Mouse (Mus musculus): Measurements from ENCODE around the gene Olfr1359. TPM values are rescaled to one million over a fixed set of nuclear protein-coding genes. Genes with fewer than 3 reads are reported as not detected.
"Not testable (repeated sequence)": the region's sequence is repeated elsewhere in the genome, so short reads cannot be mapped to it uniquely, and the experiment has no call there.

Olfr1359 gene
- polyA plus RNA-seq, 1 experiment from 2014 or later, result not detected

GRCm38 (mm10) chr13:21753051-21753523 is 55.2 kb downstream of the Olfr1359 start:
- Histone ChIP-seq H3K9me3 (no peaks in the 10 kb centered on the region), H3K9ac (replicated peaks) (peak overlapping the region; percentile 68), H3K27ac (peak overlapping the region; percentile 95), H3K4me1 (replicated peaks) (peaks cover 27% of the 10 kb centered on the region), H3K36me3 (no peaks in the 10 kb centered on the region), H3K4me3 (replicated peaks) (peak overlapping the region; percentile 47), H3K4me2 (peak overlapping the region; percentile 73), H3K27me3 (no peaks in the 10 kb centered on the region)
- 2% methylated on average over 10 of the region's 10 CpGs for WGBS
- no peak for ATAC-seq (ENCODE audit: insufficient number of reproducible peaks, insufficient read depth, low FRiP score, low TSS enrichment, low read depth)

- H3K27me3 ChIP-seq, H3K9me3 ChIP-seq, H3K36me3 ChIP-seq: not testable (repeated sequence)
- peak within 1 kb of the TSS; percentile 73 for H3K4me2 ChIP-seq
- H3K4me1 ChIP-seq (replicated peaks), result peaks cover 24% of the 10 kb centered on the region
- peak within 1 kb of the TSS; percentile 68 for H3K9ac ChIP-seq (replicated peaks)
- peak; percentile 95 for ATAC-seq (ENCODE audit: insufficient number of reproducible peaks, insufficient read depth, low FRiP score, low TSS enrichment, low read depth)
- peak within 1 kb of the TSS; percentile 47 for H3K4me3 ChIP-seq (replicated peaks)
- peak within 1 kb of the TSS; percentile 95 for H3K27ac ChIP-seq
- WGBS, result under 1% methylated on average over 44 of the region's 50 CpGs
Observed at GRCm38 (mm10) chr13:21753524-21754285, 55.8 kb downstream of the Olfr1359 start, which contains the start of the genes Hist1h2ak and Hist1h2bn. Gene Hist1h2ak (minus strand): TSS chr13:21753827. Gene Hist1h2bn (plus strand): TSS chr13:21754123.

GRCm38 (mm10) chr13:21754294-21755001 is 56.5 kb downstream of the Olfr1359 start:
- not testable (repeated sequence) for H3K36me3 ChIP-seq; ATAC-seq (ENCODE audit: insufficient number of reproducible peaks, insufficient read depth, low FRiP score, low TSS enrichment, low read depth); H3K9me3 ChIP-seq; H3K27me3 ChIP-seq
- H3K27ac ChIP-seq, result peak overlapping the region; percentile 95
- peaks cover 18% of the 10 kb centered on the region for H3K4me1 ChIP-seq (replicated peaks)
- H3K9ac ChIP-seq (replicated peaks), result peak overlapping the region; percentile 66
- 2% methylated on average over 16 of the region's 26 CpGs for WGBS
- H3K4me2 ChIP-seq, result peak overlapping the region; percentile 73
- H3K4me3 ChIP-seq (replicated peaks), result peak overlapping the region; percentile 47

- H3K36me3 ChIP-seq, result no peaks in the 10 kb centered on the region
- H3K4me2 ChIP-seq, result peak overlapping the region; percentile 73; the same call in 1 of the 2 replicates
- no peak overlapping the region for H3K9ac ChIP-seq (replicated peaks)
- no peak overlapping the region for H3K4me3 ChIP-seq (replicated peaks)
- H3K9me3 ChIP-seq, result no peaks in the 10 kb centered on the region
- peaks cover 15% of the 10 kb centered on the region for H3K4me1 ChIP-seq (replicated peaks)
- no peak for ATAC-seq (ENCODE audit: insufficient number of reproducible peaks, insufficient read depth, low FRiP score, low TSS enrichment, low read depth)
- WGBS, result 72% methylated on average over 1 of the region's 1 CpGs
- no peaks in the 10 kb centered on the region for H3K27me3 ChIP-seq
- H3K27ac ChIP-seq, result no peak overlapping the region
Observed at GRCm38 (mm10) chr13:21755707-21756106, 57.8 kb downstream of the Olfr1359 start.

Small RNA genes within 50 kb of the gene (microRNA-seq; reads per million reads assigned to microRNA genes)
- gene Gm44357, result not detected
- not detected for gene Gm44367
- not detected for gene Gm44454

Other genes starting within 250 kb of the Olfr1359 start
- gene Zscan26, start 244.4 kb upstream of the Olfr1359 start, polyA plus RNA-seq (2016; fragmentation: Nextera tagmentation; extraction: Ambion mirVana), result 31.8 and 36.0 TPM in 2 replicates
- gene Nkapl, start 229.6 kb upstream of the Olfr1359 start, polyA plus RNA-seq (2016; fragmentation: Nextera tagmentation; extraction: Ambion mirVana), result 2.1 TPM in 2 replicates
- 3.6 and 4.1 TPM in 2 replicates for gene Zkscan4, start 219.2 kb upstream of the Olfr1359 start, polyA plus RNA-seq (2016; fragmentation: Nextera tagmentation; extraction: Ambion mirVana)
- gene Gm10065, start 218.7 kb upstream of the Olfr1359 start, polyA plus RNA-seq (2016; fragmentation: Nextera tagmentation; extraction: Ambion mirVana), result not detected in 2 replicates
- gene AK157302, start 202.9 kb upstream of the Olfr1359 start, polyA plus RNA-seq (2016; fragmentation: Nextera tagmentation; extraction: Ambion mirVana), result 0.42 and 0.48 TPM in 2 replicates
- 4.7 and 4.8 TPM in 2 replicates for gene Gm11273, start 196.7 kb upstream of the Olfr1359 start, polyA plus RNA-seq (2016; fragmentation: Nextera tagmentation; extraction: Ambion mirVana)
- 8.4 and 8.7 TPM in 2 replicates for gene Zkscan8, start 167.0 kb upstream of the Olfr1359 start, polyA plus RNA-seq (2016; fragmentation: Nextera tagmentation; extraction: Ambion mirVana)
- 0.12 and 0.18 TPM in 2 replicates for gene Olfr1366, start 155.3 kb upstream of the Olfr1359 start, polyA plus RNA-seq (2016; fragmentation: Nextera tagmentation; extraction: Ambion mirVana)
- gene Olfr1535, start 138.2 kb upstream of the Olfr1359 start, polyA plus RNA-seq (2016; fragmentation: Nextera tagmentation; extraction: Ambion mirVana), result 0.05 TPM in 1 of 2 replicates, not detected in the other
- not detected in 2 replicates for gene Olfr1364, start 116.4 kb upstream of the Olfr1359 start, polyA plus RNA-seq (2016; fragmentation: Nextera tagmentation; extraction: Ambion mirVana)
- gene Olfr1362, start 84.1 kb upstream of the Olfr1359 start, polyA plus RNA-seq (2016; fragmentation: Nextera tagmentation; extraction: Ambion mirVana), result not detected in 2 replicates
- gene Olfr11, start 55.6 kb upstream of the Olfr1359 start, polyA plus RNA-seq (2016; fragmentation: Nextera tagmentation; extraction: Ambion mirVana), result not detected in 2 replicates
- gene Olfr1361, start 34.7 kb upstream of the Olfr1359 start, polyA plus RNA-seq (2016; fragmentation: Nextera tagmentation; extraction: Ambion mirVana), result not detected in 2 replicates
- not detected in 2 replicates for gene Olfr1360, start 20.7 kb upstream of the Olfr1359 start, polyA plus RNA-seq (2016; fragmentation: Nextera tagmentation; extraction: Ambion mirVana)
- gene Hist1h2bl, start 18.0 kb downstream of the Olfr1359 start, polyA plus RNA-seq (2016; fragmentation: Nextera tagmentation; extraction: Ambion mirVana), result 4.6 and 6.2 TPM in 2 replicates
- 55.1 and 62.4 TPM in 2 replicates for gene Hist1h2ai, start 18.3 kb downstream of the Olfr1359 start, polyA plus RNA-seq (2016; fragmentation: Nextera tagmentation; extraction: Ambion mirVana)
- gene Hist1h3h, start 19.5 kb downstream of the Olfr1359 start, polyA plus RNA-seq (2016; fragmentation: Nextera tagmentation; extraction: Ambion mirVana), result 16.0 and 36.8 TPM in 2 replicates
- 8.4 and 8.9 TPM in 2 replicates for gene Hist1h2bm, start 23.9 kb downstream of the Olfr1359 start, polyA plus RNA-seq (2016; fragmentation: Nextera tagmentation; extraction: Ambion mirVana)
- 0.88 and 0.99 TPM in 2 replicates for gene Hist1h4j, start 37.0 kb downstream of the Olfr1359 start, polyA plus RNA-seq (2016; fragmentation: Nextera tagmentation; extraction: Ambion mirVana)
- gene Hist1h4k, start 52.4 kb downstream of the Olfr1359 start, polyA plus RNA-seq (2016; fragmentation: Nextera tagmentation; extraction: Ambion mirVana), result 5.4 and 11.3 TPM in 2 replicates
- 51.3 and 71.5 TPM in 2 replicates for gene Hist1h2ak, start 55.7 kb downstream of the Olfr1359 start, polyA plus RNA-seq (2016; fragmentation: Nextera tagmentation; extraction: Ambion mirVana)
- 8.0 and 9.8 TPM in 2 replicates for gene Hist1h2bn, start 56.0 kb downstream of the Olfr1359 start, polyA plus RNA-seq (2016; fragmentation: Nextera tagmentation; extraction: Ambion mirVana)
- 40.4 and 49.4 TPM in 2 replicates for gene Hist1h1b, start 82.5 kb downstream of the Olfr1359 start, polyA plus RNA-seq (2016; fragmentation: Nextera tagmentation; extraction: Ambion mirVana)
- gene Hist1h3i, start 85.3 kb downstream of the Olfr1359 start, polyA plus RNA-seq (2016; fragmentation: Nextera tagmentation; extraction: Ambion mirVana), result 163 and 202 TPM in 2 replicates
- 16.8 and 19.0 TPM in 2 replicates for gene Hist1h2an, start 89.1 kb downstream of the Olfr1359 start, polyA plus RNA-seq (2016; fragmentation: Nextera tagmentation; extraction: Ambion mirVana)
- gene Hist1h2bp, start 89.3 kb downstream of the Olfr1359 start, polyA plus RNA-seq (2016; fragmentation: Nextera tagmentation; extraction: Ambion mirVana), result 1.5 and 3.9 TPM in 2 replicates
- 36.6 and 45.0 TPM in 2 replicates for gene Hist1h2bq, start 112.1 kb downstream of the Olfr1359 start, polyA plus RNA-seq (2016; fragmentation: Nextera tagmentation; extraction: Ambion mirVana)
- not detected in 2 replicates for gene Hist1h2ao, start 112.4 kb downstream of the Olfr1359 start, polyA plus RNA-seq (2016; fragmentation: Nextera tagmentation; extraction: Ambion mirVana)
- gene Hist1h4m, start 113.6 kb downstream of the Olfr1359 start, polyA plus RNA-seq (2016; fragmentation: Nextera tagmentation; extraction: Ambion mirVana), result not detected in 2 replicates
- gene Hist1h4n, start 134.1 kb downstream of the Olfr1359 start, polyA plus RNA-seq (2016; fragmentation: Nextera tagmentation; extraction: Ambion mirVana), result 21.2 and 21.3 TPM in 2 replicates
- gene Hist1h2ap, start 135.4 kb downstream of the Olfr1359 start, polyA plus RNA-seq (2016; fragmentation: Nextera tagmentation; extraction: Ambion mirVana), result 6,267 and 7,120 TPM in 2 replicates
- gene Hist1h2br, start 135.6 kb downstream of the Olfr1359 start, polyA plus RNA-seq (2016; fragmentation: Nextera tagmentation; extraction: Ambion mirVana), result 38.6 and 46.0 TPM in 2 replicates
- 23.2 and 25.2 TPM in 2 replicates for gene Zfp184, start 247.0 kb downstream of the Olfr1359 start, polyA plus RNA-seq (2016; fragmentation: Nextera tagmentation; extraction: Ambion mirVana)

Measured in limb, embryonic 12.5 days (tissue).